Mouse (Mus musculus): ENCODE results near the gene Aldoart2.

GRCm38 (mm10) chr12:55566837-55567236 lies 1.8 kb downstream of the Aldoart2 start:
- TF ChIP-seq CTCF (IDR thresholded peaks at IDR 0.05; ENCODE audit: insufficient read depth, low read length) (no peak), POLR2A (IDR thresholded peaks at IDR 0.05; ENCODE audit: borderline replicate concordance, extremely low read depth, low read depth, low read length) (no peak)
